Mouse (Mus musculus) erythroblast, embryonic 14.5 days (primary cell): ENCODE results near the gene Rgs8.

Experiments used
- GATA1 ChIP-seq: IDR thresholded peaks from 2 replicates; pipeline ENCODE4 v1.6.1; 2012; ENCODE audit warnings: low read length, inconsistent platforms, mixed read lengths
- TAL1 ChIP-seq: IDR thresholded peaks from 3 replicates; pipeline ENCODE4 v1.6.1; 2012; ENCODE audit warnings: low read length, inconsistent platforms, mixed read lengths

- no peak for TF ChIP-seq TAL1
- no peak for TF ChIP-seq GATA1
Observed at GRCm38 (mm10) chr1:153749211-153749801, 96.5 kb downstream of the Rgs8 start, which contains the start of gene Rnasel.
